Mouse (Mus musculus) myocyte (in vitro differentiated cells): ENCODE measurements around the gene Rps17.

Experiments
- MAX ChIP-seq: IDR thresholded peaks from one replicate; pipeline ENCODE4 v1.6.1; 2011; ENCODE audit warnings: low read depth, mild to moderate bottlenecking, control low read depth
- MYOD1 ChIP-seq, 3 experiments: IDR thresholded peaks; one replicate each; pipeline ENCODE4 v1.6.1; 2011; ENCODE audit warnings: control low read depth in 2 of 3, low read depth in 2 of 3, mild to moderate bottlenecking in 2 of 3, moderate library complexity in 1 of 3; ENCODE audit not compliant: insufficient read length in 2 of 3, control insufficient read depth in 1 of 3
- MYOG ChIP-seq, 3 experiments: IDR thresholded peaks; one replicate each; pipeline ENCODE4 v1.6.1; 2011; ENCODE audit warnings: control low read depth in 2 of 3, low read depth in 2 of 3, mild to moderate bottlenecking in 2 of 3; ENCODE audit not compliant: insufficient read length in 2 of 3, control insufficient read depth in 1 of 3, insufficient read depth in 1 of 3
- POLR2A ChIP-seq: IDR thresholded peaks from one replicate; pipeline ENCODE4 v1.6.1; 2011; ENCODE audit warnings: low read depth, mild to moderate bottlenecking, control low read depth, moderate library complexity; ENCODE audit not compliant: insufficient read length
- POLR2AphosphoS2 ChIP-seq: IDR thresholded peaks from one replicate; pipeline ENCODE4 v1.6.1; 2011; ENCODE audit warnings: low read depth, control low read depth; ENCODE audit not compliant: insufficient read length
- SRF ChIP-seq: IDR thresholded peaks from one replicate; pipeline ENCODE4 v1.6.1; 2011; ENCODE audit warnings: low read depth; ENCODE audit not compliant: control insufficient read depth, insufficient read length

DNA sequence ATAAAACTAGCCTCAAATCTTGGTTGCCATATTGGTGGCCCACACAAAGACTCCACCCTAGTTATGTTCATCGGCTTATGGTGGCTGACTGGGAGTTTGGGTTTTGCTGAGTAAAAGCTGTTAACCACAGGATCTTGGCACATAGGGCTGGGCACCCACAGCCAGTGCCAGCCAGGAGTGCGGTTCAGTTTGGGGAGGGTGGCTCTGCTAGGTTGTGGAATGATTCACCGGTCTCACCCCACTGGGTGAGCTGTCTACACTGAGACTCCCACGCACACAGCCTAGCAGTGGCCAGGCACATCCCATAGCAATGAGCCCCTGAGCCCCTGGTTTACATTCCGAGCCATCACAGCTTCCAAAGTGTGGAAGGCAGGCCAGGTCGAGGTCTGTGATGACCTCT is 25.3 kb downstream of the Rps17 start:
- TF ChIP-seq POLR2A (no peak), MAX (no peak), MYOG (IDR thresholded peaks at IDR 0.05; ENCODE audit: control insufficient read depth in 1 of 3, insufficient read depth in 1 of 3, insufficient read length in 2 of 3, low read depth in 2 of 3) (peak in 1 of 3 experiments; percentile 55), SRF (no peak), POLR2AphosphoS2 (no peak), MYOD1 (IDR thresholded peaks at IDR 0.05; ENCODE audit: control insufficient read depth in 1 of 3, insufficient read length in 2 of 3, low read depth in 2 of 3) (peak in 1 of 3 experiments; percentile 65)
